Mouse (Mus musculus): ENCODE measurements at regions not wholly inside any gene's neighbourhood (a gene's known extent, or its start where the extent isn't known, plus 50 kb on each side); places are given as distances from the start of the nearest gene placed in this dataset.

- Histone ChIP-seq H3K9me3 (replicated peaks; ENCODE audit: insufficient read depth, low read length) (no peaks in the 10 kb centered on the region), H3K36me3 (ENCODE audit: control insufficient read depth in 1 of 2, insufficient read depth in 2 of 2, low read length in 2 of 2) (no peaks in the 10 kb centered on the region), H3K9ac (ENCODE audit: control insufficient read depth, low read depth, low read length, poor library complexity, severe bottlenecking) (no peak overlapping the region), H3K27me3 (ENCODE audit: control insufficient read depth in 1 of 2, insufficient read depth in 2 of 2, low read length in 2 of 2) (no peaks in the 10 kb centered on the region), H3K79me2 (ENCODE audit: control insufficient read depth, insufficient read depth, low read length, poor library complexity) (no peaks in the 10 kb centered on the region), H3K27ac (ENCODE audit: control insufficient read depth, low read depth, low read length) (no peak overlapping the region), H3K4me1 (ENCODE audit: control insufficient read depth in 1 of 2, insufficient read depth in 2 of 2, low read length in 2 of 2) (no peaks in the 10 kb centered on the region), H3K4me3 (ENCODE audit: control insufficient read depth in 1 of 2, insufficient read depth in 1 of 2, low read depth in 2 of 2, low read length in 2 of 2) (no peak overlapping the region)
- DNase-seq (ENCODE audit: low read depth, low spot score), result no peak
- TF ChIP-seq E2F4 (IDR thresholded peaks at IDR 0.05; ENCODE audit: borderline replicate concordance, low read depth, low read length) (no peak), POLR2A (IDR thresholded peaks at IDR 0.05; ENCODE audit: control insufficient read depth in 1 of 2, insufficient read depth in 1 of 2, low read depth in 1 of 2, low read length in 2 of 2, poor library complexity in 1 of 2) (no peak), POLR2AphosphoS2 (IDR thresholded peaks at IDR 0.05; ENCODE audit: low read length) (no peak), CHD1 (IDR thresholded peaks at IDR 0.05; ENCODE audit: low read depth, low read length) (no peak), MAFK (IDR thresholded peaks at IDR 0.05; ENCODE audit: borderline replicate concordance, low read depth, low read length) (no peak), TCF12 (IDR thresholded peaks at IDR 0.05; ENCODE audit: low read depth, low read length) (no peak)
Observed at GRCm38 (mm10) chr12:21496974-21497373, 79.5 kb upstream of the Ywhaq start.

- Histone ChIP-seq H3K9ac (ENCODE audit: control insufficient read depth, low read depth, low read length, poor library complexity, severe bottlenecking) (no peak overlapping the region), H3K27ac (ENCODE audit: control insufficient read depth, low read depth, low read length) (no peak overlapping the region), H3K36me3 (ENCODE audit: control insufficient read depth in 1 of 2, insufficient read depth in 2 of 2, low read length in 2 of 2) (no peaks in the 10 kb centered on the region), H3K79me2 (ENCODE audit: control insufficient read depth, insufficient read depth, low read length, poor library complexity) (no peaks in the 10 kb centered on the region), H3K27me3 (ENCODE audit: control insufficient read depth in 1 of 2, insufficient read depth in 2 of 2, low read length in 2 of 2) (no peaks in the 10 kb centered on the region), H3K9me3 (replicated peaks; ENCODE audit: insufficient read depth, low read length) (no peaks in the 10 kb centered on the region), H3K4me1 (ENCODE audit: control insufficient read depth in 1 of 2, insufficient read depth in 2 of 2, low read length in 2 of 2) (no peaks in the 10 kb centered on the region), H3K4me3 (ENCODE audit: control insufficient read depth in 1 of 2, insufficient read depth in 1 of 2, low read depth in 2 of 2, low read length in 2 of 2) (no peak overlapping the region)
- TF ChIP-seq E2F4 (IDR thresholded peaks at IDR 0.05; ENCODE audit: borderline replicate concordance, low read depth, low read length), result no peak
- TF ChIP-seq BHLHE40 (IDR thresholded peaks at IDR 0.05; ENCODE audit: borderline replicate concordance, low read depth, low read length), result no peak
- TF ChIP-seq RAD21 (IDR thresholded peaks at IDR 0.05; ENCODE audit: low read depth, low read length), result no peak
- TF ChIP-seq JUND (IDR thresholded peaks at IDR 0.05; ENCODE audit: low read depth, low read length), result no peak
- no peak for TF ChIP-seq GABPA (IDR thresholded peaks at IDR 0.05; ENCODE audit: low read depth, low read length)
- TF ChIP-seq ZC3H11A (IDR thresholded peaks at IDR 0.05; ENCODE audit: low read depth, low read length), result no peak
- DNase-seq (ENCODE audit: low read depth, low spot score), result no peak
Observed at GRCm38 (mm10) chr12:21495511-21495910, 78.1 kb upstream of the Ywhaq start.

- H3K27me3 ChIP-seq (ENCODE audit: control insufficient read depth in 1 of 2, insufficient read depth in 2 of 2, low read length in 2 of 2), result no peaks in the 10 kb centered on the region
- H3K36me3 ChIP-seq (ENCODE audit: control insufficient read depth in 1 of 2, insufficient read depth in 2 of 2, low read length in 2 of 2), result no peaks in the 10 kb centered on the region
- no peaks in the 10 kb centered on the region for H3K4me1 ChIP-seq (ENCODE audit: control insufficient read depth in 1 of 2, insufficient read depth in 2 of 2, low read length in 2 of 2)
- no peaks in the 10 kb centered on the region for H3K79me2 ChIP-seq (ENCODE audit: control insufficient read depth, insufficient read depth, low read length, poor library complexity)
- no peaks in the 10 kb centered on the region for H3K9me3 ChIP-seq (replicated peaks; ENCODE audit: insufficient read depth, low read length)
- no peak for TF ChIP-seq MEF2A (IDR thresholded peaks at IDR 0.05; ENCODE audit: extremely low read depth, insufficient replicate concordance, low read depth, low read length, poor library complexity, severe bottlenecking)
- no peak for TF ChIP-seq RCOR1 (IDR thresholded peaks at IDR 0.05; ENCODE audit: low read depth, low read length)
- TF ChIP-seq ETS1 (IDR thresholded peaks at IDR 0.05; ENCODE audit: low read depth, low read length), result no peak
- no peak overlapping the region for H3K9ac ChIP-seq (ENCODE audit: control insufficient read depth, low read depth, low read length, poor library complexity, severe bottlenecking)
- no peak overlapping the region for H3K4me3 ChIP-seq (ENCODE audit: control insufficient read depth in 1 of 2, insufficient read depth in 1 of 2, low read depth in 2 of 2, low read length in 2 of 2)
- no peak overlapping the region for H3K27ac ChIP-seq (ENCODE audit: control insufficient read depth, low read depth, low read length)
- no peak for DNase-seq (ENCODE audit: low read depth, low spot score)
Observed at GRCm38 (mm10) chr12:21493471-21493870, 76.0 kb upstream of the Ywhaq start.
